Mouse (Mus musculus) spleen, adult 2 months (tissue): ENCODE data around the gene Sf3b5. TPM values are rescaled to one million over a fixed set of nuclear protein-coding genes. Genes with fewer than 3 reads are reported as not detected.

Source experiments
- DNase-seq, 2 experiments: peaks; one replicate each; pipeline versions ENCODE4 v3.0.0 to v3.0.0-alpha.2; 2012 to 2021; ENCODE audit warnings: low spot score in 2 of 2, low read depth in 1 of 2
- H3K27ac ChIP-seq: fragments of 200-500 bp; 2 replicates; pipeline ENCODE4 v1.5.1; 2012; ENCODE audit warnings: low read length, inconsistent platforms; ENCODE audit not compliant: insufficient read depth
- H3K27me3 ChIP-seq: fragments of 200-500 bp; 2 replicates; pipeline ENCODE4 v1.6.1; 2012; ENCODE audit warnings: mild to moderate bottlenecking, moderate library complexity, low read length, inconsistent platforms; ENCODE audit not compliant: control insufficient read depth, insufficient read depth
- H3K36me3 ChIP-seq: fragments of 200-500 bp; 2 replicates; pipeline ENCODE4 v1.6.1; 2012; ENCODE audit warnings: mild to moderate bottlenecking, low read length, inconsistent platforms; ENCODE audit not compliant: control insufficient read depth, insufficient read depth
- H3K4me1 ChIP-seq: fragments of 200-500 bp; 2 replicates; pipeline ENCODE4 v1.6.1; 2011; ENCODE audit warnings: inconsistent platforms; ENCODE audit not compliant: control insufficient read depth, insufficient read depth, insufficient read length
- H3K4me3 ChIP-seq: fragments of 200-500 bp; 2 replicates; pipeline ENCODE4 v1.5.1; 2011; ENCODE audit warnings: mild to moderate bottlenecking, inconsistent platforms; ENCODE audit not compliant: insufficient read depth, insufficient read length; ENCODE audit errors: extremely low read depth
- CTCF ChIP-seq: fragments of 200-500 bp; IDR thresholded peaks from 2 replicates; pipeline ENCODE4 v1.5.1; 2011; ENCODE audit warnings: mild to moderate bottlenecking, inconsistent platforms; ENCODE audit not compliant: insufficient read depth, insufficient read length, insufficient replicate concordance; ENCODE audit errors: extremely low read depth
- POLR2A ChIP-seq: fragments of 200-500 bp; IDR thresholded peaks from 2 replicates; pipeline ENCODE4 v1.6.1; 2011; ENCODE audit warnings: low read depth, low read length, inconsistent platforms
- WGBS: fragments of 180-500 bp; shearing (Covaris S2); methylation state at CpG from one replicate; pipeline ENCODE4 v1.1.7; 2018; 5-methylcytosine and 5-hydroxymethylcytosine counted together
- polyA plus RNA-seq: library from polyadenylated mRNA; depleted of rRNA; stranded (reverse); fragments of >200 nt; gene quantifications from 2 replicates; pipeline ENCODE4 v1.2.3, GENCODE M21; 2012

The Sf3b5 gene
- polyA plus RNA-seq, 1 experiment = 30.6 TPM

- H3K4me3 ChIP-seq = no peak overlapping the region
- no peak overlapping the region for H3K27ac ChIP-seq
- H3K27me3 ChIP-seq = no peaks in the 10 kb centered on the region
- H3K4me1 ChIP-seq = no peaks in the 10 kb centered on the region
- TF ChIP-seq CTCF (no peak), POLR2A (no peak)
- WGBS = 77% methylated on average over 25 of the region's 25 CpGs
- DNase-seq = no peak
- no peaks in the 10 kb centered on the region for H3K36me3 ChIP-seq
These were observed 11.6 kb upstream of the Sf3b5 start for GRCm38 (mm10) chr10:12993411-12994039.

- no peaks in the 10 kb centered on the region for H3K36me3 ChIP-seq
- no peak overlapping the region for H3K27ac ChIP-seq
- WGBS = 46% methylated on average over 17 of the region's 17 CpGs
- DNase-seq = peak; percentile 70 to 79
- H3K4me3 ChIP-seq = no peak overlapping the region
- no peaks in the 10 kb centered on the region for H3K27me3 ChIP-seq
- no peak for TF ChIP-seq POLR2A
- peak; percentile 63; the same call in 1 of the 2 replicates for TF ChIP-seq CTCF
- H3K4me1 ChIP-seq = no peaks in the 10 kb centered on the region
These were observed 8.2 kb upstream of the Sf3b5 start for GRCm38 (mm10) chr10:12996736-12997477.

DNA sequence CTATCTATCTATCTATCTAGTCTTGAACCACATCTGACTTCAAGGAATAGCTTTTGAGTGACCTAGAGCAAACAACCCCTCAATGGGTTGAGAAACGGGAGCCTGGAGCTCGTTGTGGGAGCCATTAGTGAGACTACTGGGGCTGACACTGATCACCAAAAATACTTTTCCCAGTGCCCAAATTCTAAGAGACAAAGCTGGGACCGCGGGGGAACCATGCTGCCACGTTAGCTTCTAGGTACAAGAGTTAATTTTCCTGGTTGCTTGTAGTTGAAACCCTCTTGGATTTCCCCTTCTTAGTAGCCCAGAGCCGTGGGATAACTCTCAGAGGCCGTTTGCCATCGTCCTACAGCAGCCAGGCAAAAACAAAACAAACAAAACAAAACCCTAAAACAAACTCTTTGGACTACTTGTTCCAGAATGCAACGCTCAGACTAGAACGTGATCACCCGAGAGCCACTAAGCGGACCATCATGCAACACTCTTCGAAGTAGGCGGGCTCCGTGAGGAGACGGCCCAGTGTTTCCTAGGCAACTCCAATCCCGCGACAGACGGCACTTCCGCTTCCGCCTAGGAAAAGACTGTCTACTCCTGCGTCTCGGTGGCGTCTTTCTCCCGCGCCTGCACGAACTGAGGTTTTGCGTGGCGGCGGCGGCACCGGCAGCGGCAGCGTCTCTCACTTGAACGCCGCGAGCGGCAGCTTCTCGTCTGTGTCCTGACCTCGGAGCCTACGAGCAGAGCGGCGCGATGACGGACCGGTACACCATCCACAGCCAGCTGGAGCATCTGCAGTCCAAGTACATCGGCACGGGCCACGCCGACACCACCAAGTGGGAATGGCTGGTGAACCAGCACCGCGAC, 3.0 kb downstream of the Sf3b5 start:
- peak overlapping the region; percentile 88 for H3K4me3 ChIP-seq
- H3K27ac ChIP-seq = peak overlapping the region; percentile 52
- DNase-seq = peak; percentile 92 to 94
- no peaks in the 10 kb centered on the region for H3K27me3 ChIP-seq
- 3% methylated on average over 52 of the region's 52 CpGs for WGBS
- no peak for TF ChIP-seq CTCF
- H3K36me3 ChIP-seq = no peaks in the 10 kb centered on the region
- no peaks in the 10 kb centered on the region for H3K4me1 ChIP-seq

- Histone ChIP-seq H3K4me1 (no peaks in the 10 kb centered on the region), H3K4me3 (peak overlapping the region; percentile 88), H3K27me3 (no peaks in the 10 kb centered on the region), H3K36me3 (no peaks in the 10 kb centered on the region), H3K27ac (peak overlapping the region; percentile 52; the same call in 1 of the 2 replicates)
- no peak for DNase-seq
- 1% methylated on average over 29 of the region's 29 CpGs for WGBS
- no peak for TF ChIP-seq POLR2A
- TF ChIP-seq CTCF = no peak
These were observed 3.6 kb downstream of the Sf3b5 start for GRCm38 (mm10) chr10:13008737-13009121.

DNA sequence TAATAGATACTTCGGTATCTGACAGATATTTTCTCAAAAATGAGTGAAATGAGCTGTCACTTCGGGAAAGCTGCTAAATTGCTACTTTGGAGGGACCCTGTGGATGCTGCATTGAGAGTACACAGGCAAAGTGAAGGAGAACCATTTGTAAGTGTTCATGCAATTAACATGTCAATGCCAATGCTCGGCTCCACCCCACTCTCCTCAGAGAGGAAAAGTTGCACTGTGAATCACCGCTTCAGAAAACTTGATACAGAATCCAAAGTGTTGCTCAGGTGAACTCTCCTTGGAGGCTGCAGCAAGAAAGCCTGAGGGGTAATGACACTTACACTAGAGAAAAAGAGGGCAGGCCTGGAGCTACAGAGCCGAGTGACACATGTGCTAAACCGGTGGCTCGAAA, 8.9 kb downstream of the Sf3b5 start:
- no peak overlapping the region for H3K27ac ChIP-seq
- H3K4me1 ChIP-seq = no peaks in the 10 kb centered on the region
- H3K27me3 ChIP-seq = no peaks in the 10 kb centered on the region
- H3K36me3 ChIP-seq = no peaks in the 10 kb centered on the region
- TF ChIP-seq POLR2A (no peak), CTCF (no peak)
- DNase-seq = no peak
- no peak overlapping the region for H3K4me3 ChIP-seq
- WGBS = 85% methylated on average over 7 of the region's 7 CpGs

- no peak for TF ChIP-seq POLR2A
- peak; percentile 19; the same call in 1 of the 2 replicates for TF ChIP-seq CTCF
- no peaks in the 10 kb centered on the region for H3K36me3 ChIP-seq
- no peaks in the 10 kb centered on the region for H3K27me3 ChIP-seq
- H3K27ac ChIP-seq = no peak overlapping the region
- H3K4me1 ChIP-seq = no peaks in the 10 kb centered on the region
- DNase-seq = peak; percentile 21 to 36
- H3K4me3 ChIP-seq = no peak overlapping the region
- 22% methylated on average over 4 of the region's 4 CpGs for WGBS
These were observed 11.4 kb downstream of the Sf3b5 start for GRCm38 (mm10) chr10:13016573-13016972.
